Mouse (Mus musculus): ENCODE measurements around the gene Rfpl4b. TPM values are rescaled to one million over a fixed set of nuclear protein-coding genes. Genes with fewer than 3 reads are reported as not detected.

The Rfpl4b gene
- not detected in 2 replicates for polyA plus RNA-seq (2021; fragmentation: Nextera tagmentation)
- long read RNA-seq, experiment 1, result 0 reads
- long read RNA-seq, experiment 2, result 0 reads

DNA sequence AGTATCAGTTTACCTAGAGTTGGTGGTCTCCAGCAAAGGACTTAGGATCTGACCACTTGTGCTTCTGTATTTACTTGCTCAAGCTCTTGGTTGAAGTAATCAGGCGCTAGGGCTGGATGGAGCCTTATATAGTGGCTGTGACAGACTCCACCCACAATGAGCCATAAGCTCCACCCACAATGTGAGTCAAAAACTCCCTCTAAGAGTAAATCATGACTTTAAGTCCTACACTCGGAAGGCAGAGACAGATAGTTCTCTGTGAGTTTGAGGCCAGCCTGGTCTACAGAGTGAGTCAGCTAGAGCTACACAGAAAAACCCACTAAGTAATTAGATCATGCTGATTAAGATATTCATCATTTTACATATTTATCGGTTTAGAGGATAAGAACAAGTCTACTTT is at the start of gene Rfpl4b:
Rfpl4b (minus strand) TSS at position 101 of the 400 bp plus-strand sequence.

Other genes starting within 250 kb of the Rfpl4b start
- gene Lama4, start 143.7 kb upstream of the Rfpl4b start, polyA plus RNA-seq (2021; fragmentation: Nextera tagmentation), result 0.69 and 1.0 TPM in 2 replicates